Mouse (Mus musculus): Measurements from ENCODE around the gene Acacb.

Acacb gene

DNA sequence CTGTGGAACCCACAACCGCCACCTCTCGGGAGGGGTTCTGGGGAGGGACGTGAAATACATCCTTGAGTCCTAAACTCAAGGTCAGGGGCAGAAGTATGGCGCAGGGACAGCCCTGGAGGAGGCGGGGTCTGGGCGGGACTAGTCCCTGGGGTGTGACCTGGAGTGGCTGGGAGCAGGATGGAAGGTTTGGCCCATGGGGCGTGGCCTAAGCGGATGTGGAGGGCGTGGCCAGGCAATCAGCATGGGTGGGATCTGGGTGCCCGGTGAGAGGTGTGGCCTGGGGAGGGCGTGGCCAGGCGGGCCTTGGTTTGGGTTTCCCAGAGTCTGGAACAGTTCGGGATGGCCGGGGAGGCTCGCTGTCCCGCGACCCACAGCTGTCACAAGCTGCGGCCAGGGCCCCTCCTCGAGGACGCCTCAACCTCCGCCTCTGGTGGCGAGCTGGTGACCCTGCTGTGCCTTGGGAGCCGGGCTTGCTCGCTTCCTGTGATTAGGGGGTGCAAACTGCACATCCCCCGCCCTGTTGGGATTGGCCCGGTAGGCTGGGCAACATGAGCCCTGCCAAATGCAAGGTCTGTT lies 29.3 kb downstream of the Acacb start:
- DNase-seq (ENCODE audit: low spot score): peak; percentile 98

DNA sequence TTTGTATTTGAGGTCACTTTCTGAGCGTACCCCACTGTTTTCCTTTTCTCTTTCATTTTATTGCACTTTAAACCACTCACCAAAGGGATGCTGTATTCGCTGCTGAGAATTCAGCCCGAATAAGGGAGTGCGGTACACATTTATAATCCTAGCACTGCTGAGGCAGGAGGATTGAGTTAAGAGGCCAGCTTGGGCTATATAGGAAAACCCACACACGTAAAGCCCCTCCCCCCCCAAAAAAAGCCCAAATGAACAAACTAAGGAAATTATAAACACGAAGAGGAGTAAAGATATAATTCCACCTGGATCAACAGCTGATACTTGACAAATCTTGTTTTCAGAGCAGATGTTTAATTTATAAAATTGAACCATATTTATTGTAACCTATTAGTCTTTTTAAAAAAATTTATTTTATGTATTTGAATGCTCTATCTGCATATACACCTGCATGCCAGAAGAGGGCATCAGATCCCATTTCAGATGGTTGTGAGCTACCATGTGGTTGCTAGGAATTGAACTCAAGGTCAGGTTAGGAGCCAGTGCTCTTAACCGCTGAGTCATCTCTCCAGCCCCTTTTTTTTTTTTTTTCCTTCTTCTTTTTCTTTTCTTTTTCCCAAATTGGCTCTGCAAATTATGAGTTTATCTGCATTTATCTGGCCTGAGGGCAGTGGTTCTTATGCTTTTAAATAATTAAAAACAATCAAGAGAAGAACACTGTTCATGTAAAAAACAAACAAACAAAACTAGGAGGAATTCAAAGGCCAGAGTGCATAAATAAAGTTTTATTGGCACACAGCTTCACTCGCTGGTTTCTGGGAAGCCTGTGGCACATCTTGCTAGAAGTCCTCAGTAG lies 30.4 kb downstream of the Acacb start:
- DNase-seq (ENCODE audit: low spot score): no peak

DNA sequence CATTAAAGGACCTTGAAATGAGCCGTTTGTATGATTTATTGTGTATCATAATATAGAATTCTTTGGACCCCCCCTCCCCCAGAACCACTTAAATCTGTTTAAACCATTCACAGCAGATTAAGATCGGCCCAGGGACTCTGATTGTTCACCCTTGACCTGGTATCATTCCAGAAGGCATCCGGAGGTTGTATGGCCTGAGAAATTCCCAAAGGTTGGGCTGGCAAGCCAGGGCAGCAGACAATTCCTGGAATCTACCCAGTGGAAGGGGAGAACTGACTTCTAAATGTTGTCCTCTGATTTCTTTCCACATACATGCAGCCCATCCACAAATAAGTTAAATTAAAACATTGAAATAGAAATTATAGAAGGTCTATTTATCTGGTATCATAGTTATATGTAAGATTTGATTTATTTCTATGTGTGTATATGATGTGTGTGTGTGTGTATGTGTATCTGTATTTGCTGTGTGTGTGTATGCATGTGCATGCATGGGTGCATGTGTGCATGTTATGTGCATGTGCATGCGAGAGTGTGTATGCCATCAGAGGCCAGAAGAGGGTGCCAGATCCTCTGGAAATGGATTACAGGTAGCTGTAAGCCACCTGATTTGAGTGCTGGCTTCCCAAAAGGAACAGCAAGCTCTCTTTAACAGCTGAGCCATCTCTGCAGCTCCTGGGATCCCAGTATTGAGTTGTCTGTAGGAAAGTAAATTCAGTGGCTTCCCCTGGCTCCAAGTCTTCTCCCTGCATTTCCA lies 31.8 kb downstream of the Acacb start:
- no peak for DNase-seq (ENCODE audit: low spot score)

- DNase-seq (ENCODE audit: low spot score): peak; percentile 50
Measured at GRCm38 (mm10) chr5:114179541-114179940, 33.2 kb downstream of the Acacb start.

GRCm38 (mm10) chr5:114183493-114183892 lies 37.2 kb downstream of the Acacb start:
- no peak for DNase-seq (ENCODE audit: low spot score)

DNA sequence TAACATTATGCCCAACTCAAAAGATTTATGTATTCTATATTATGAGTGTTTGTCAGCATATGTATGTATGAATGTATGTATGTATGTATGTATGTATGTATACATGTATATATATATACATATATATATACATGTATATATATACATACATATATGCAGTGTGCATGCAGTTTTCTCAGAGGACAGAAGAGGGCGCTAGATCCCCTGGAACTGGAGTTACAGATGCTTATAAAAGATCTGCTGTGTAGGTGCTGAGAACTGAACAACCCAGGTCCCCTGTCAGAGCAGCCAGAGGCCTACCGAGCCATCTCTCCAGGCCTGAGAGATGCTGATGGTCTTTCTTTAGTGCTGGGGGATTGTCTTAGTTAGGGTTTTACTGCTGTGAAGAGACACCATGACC lies 40.8 kb downstream of the Acacb start:
- DNase-seq (ENCODE audit: low spot score): no peak

DNA sequence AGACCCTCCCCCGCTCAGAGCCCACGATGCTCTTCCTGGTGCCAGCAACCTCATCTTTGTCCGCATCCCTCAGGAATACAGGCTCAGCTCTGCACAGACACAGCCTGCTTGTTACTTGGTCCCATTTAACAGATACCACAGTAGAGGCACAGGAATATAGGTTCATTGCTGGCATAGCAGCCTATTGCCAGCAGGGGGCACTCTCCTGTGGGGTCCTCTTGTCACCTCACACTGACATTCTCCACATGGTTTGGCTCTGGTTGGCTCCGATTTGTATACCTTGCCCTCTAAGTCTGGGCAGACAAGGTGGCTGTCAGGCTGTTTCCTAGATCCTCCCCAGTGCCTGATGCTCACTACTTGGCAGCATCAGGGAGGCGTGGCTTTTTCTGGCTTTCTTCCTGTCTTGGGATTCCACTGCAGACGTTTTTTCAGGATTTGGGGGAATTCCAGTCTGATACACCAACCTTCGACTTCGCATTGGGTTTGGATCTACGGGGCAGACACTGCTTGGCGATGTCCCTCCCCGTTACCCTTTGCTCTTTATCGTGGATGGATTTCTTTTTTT lies 42.6 kb downstream of the Acacb start:
- DNase-seq (ENCODE audit: low spot score): no peak

DNA sequence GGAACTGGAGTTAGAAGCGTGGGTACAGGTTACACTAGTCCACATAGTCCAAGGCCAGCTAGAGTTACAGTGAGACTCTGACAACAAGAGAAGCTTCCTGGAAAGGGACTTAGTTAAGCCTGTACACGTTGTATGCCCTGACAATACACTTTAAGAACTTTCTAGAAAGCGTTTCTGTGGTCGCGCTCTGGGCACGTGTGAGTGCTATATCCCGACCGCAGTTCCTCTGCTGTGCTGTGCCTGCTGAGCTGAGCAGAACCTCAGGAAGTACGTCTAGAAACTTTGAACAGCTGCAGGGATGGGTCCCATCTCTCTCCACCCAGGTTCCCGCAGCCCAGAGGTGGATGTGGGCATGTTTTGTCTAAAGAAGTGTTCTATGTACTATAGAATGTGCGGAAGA lies 47.8 kb downstream of the Acacb start:
- no peak for DNase-seq (ENCODE audit: low spot score)

DNA sequence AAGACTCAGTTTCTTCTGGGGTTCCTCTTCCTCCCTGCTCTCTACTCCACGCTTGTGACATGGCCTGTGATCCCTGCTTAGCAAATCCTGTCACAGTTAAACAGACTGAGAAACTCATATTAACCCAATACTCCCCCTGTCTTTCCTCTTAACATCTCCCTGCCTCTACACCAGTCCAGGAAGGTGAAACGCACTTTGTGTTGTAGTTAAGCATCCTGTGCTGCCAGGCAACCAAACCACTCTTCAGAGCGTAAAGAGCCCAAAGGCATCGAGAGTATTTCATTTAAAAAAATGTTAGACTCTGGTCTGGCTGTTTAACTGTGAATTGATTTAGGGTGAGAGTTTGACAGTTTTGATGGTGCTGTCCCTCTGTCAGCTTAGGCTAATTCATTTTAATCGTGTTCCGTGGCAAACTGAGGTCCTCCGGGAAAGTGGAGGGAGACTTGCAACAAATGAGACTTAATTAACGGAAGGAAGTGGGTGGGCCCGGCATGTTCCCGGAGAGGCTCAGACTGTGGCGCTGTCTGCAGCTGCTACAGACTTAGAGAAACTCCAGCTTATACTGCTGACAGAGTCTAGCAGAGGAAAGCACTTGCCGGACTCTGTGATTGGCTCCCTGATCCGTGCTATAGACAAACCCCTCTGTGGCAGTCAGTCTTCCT lies 52.9 kb downstream of the Acacb start:
- DNase-seq (ENCODE audit: low spot score): no peak

DNA sequence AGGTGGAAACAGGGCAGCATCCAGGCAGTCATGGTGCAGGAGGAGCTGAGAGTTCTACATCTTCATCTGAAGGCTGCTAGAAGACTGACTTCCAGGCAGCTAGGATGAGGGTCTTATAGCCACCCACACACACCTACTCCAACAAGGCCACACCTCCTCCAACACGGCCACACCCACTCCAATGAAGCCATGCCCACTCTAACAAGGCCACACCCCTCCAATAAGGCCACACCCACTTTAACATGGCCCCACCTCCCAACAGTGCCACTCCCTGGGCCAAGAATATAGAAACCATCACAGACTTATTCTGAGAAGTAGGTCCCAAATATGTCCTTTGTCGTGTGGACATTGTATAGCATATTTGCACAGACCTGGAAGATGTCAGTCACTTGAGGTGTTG lies 59.8 kb downstream of the Acacb start:
- DNase-seq (ENCODE audit: low spot score): no peak

- DNase-seq (ENCODE audit: low spot score): no peak
Measured at GRCm38 (mm10) chr5:114213183-114213582, 66.8 kb downstream of the Acacb start.

- no peak for DNase-seq (ENCODE audit: low spot score)
Measured at GRCm38 (mm10) chr5:114218771-114219170, 72.4 kb downstream of the Acacb start.

GRCm38 (mm10) chr5:114226051-114226450 lies 79.7 kb downstream of the Acacb start:
- DNase-seq (ENCODE audit: low spot score): no peak

GRCm38 (mm10) chr5:114228901-114229300 lies 82.6 kb downstream of the Acacb start:
- DNase-seq (ENCODE audit: low spot score): no peak

- no peak for DNase-seq (ENCODE audit: low spot score)
Measured at GRCm38 (mm10) chr5:114238924-114239323, 92.6 kb downstream of the Acacb start.

GRCm38 (mm10) chr5:114239737-114240136 lies 93.4 kb downstream of the Acacb start:
- no peak for DNase-seq (ENCODE audit: low spot score)

DNA sequence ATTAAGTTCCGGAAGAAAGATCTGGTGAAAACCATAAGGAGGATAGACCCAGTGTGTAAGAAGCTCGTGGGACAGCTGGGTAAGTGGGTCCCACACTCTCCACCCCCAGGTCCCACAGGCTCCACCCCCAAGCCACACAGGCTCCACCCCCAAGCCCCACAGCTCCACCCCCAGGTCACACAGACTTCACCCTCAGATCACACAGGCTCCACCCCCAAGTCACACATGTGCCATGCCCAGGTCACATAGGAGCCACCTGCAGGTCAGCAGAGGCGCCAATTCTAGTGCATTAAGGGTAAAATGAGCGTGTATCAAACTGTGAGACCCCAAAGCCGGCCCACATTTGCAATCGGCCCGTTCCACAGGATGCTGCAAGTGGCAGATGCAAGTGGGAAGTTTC lies 100.1 kb downstream of the Acacb start:
- no peak for DNase-seq (ENCODE audit: low spot score)

- peak; percentile 26 for DNase-seq (ENCODE audit: low spot score)
Measured at GRCm38 (mm10) chr5:114248174-114248589, 101.8 kb downstream of the Acacb start.

DNA sequence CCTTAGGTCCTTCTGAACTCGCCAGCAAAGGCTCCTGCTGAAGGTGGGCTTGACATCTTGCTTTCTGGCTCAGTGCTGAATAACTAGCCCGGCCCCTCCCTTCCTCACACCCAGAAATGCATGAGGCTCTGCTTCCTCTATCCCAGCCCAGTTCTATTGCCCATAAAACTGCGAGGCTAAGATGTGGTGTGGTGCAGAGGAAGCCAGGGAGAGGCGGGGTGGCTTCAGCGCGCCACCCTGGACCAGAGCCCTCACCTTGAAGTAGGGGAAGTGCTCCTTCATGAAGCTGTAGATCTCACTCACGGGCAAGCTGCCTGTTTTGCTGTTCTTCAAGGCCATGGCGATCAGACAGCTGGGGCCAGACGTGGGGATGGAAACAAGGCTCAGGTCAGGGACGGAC lies 113.2 kb downstream of the Acacb start:
- DNase-seq (ENCODE audit: low spot score): peak; percentile 27

DNA sequence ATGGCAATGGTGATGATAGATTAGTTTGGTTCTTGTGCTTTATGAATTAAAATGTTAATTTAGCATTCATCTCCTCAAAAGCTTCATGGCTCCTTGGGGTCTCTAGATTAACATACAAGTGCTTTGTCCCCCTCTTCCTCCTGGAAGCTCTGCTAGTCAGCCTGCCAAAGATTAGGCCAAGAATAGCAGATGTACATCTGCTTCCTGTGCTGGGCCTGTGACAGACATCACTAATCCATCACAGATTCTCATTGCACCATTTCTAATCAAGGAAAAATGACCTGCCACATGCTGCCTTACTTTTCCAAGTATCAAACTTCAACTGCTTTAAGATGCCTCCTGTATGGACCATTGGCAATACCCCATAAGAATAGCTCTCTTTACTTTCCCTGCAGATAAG lies 115.2 kb downstream of the Acacb start:
- DNase-seq (ENCODE audit: low spot score): no peak

- DNase-seq (ENCODE audit: low spot score): no peak
Measured at GRCm38 (mm10) chr5:114264030-114264459, 117.7 kb downstream of the Acacb start.

GRCm38 (mm10) chr5:114264791-114265190 lies 118.5 kb downstream of the Acacb start:
- no peak for DNase-seq (ENCODE audit: low spot score)

Data from ovary, adult 18-20 months (tissue).